Mouse (Mus musculus) spleen, adult 2 months (tissue): ENCODE data around the gene Ankrd36. TPM values are rescaled to one million over a fixed set of nuclear protein-coding genes. Genes with fewer than 3 reads are reported as not detected.

Experiments used
- DNase-seq, 2 experiments: peaks; one replicate each; pipeline versions ENCODE4 v3.0.0 to v3.0.0-alpha.2; 2012 to 2021; ENCODE audit warnings: low spot score in 2 of 2, low read depth in 1 of 2
- H3K27ac ChIP-seq: fragments of 200-500 bp; 2 replicates; pipeline ENCODE4 v1.5.1; 2012; ENCODE audit warnings: low read length, inconsistent platforms; ENCODE audit not compliant: insufficient read depth
- H3K27me3 ChIP-seq: fragments of 200-500 bp; 2 replicates; pipeline ENCODE4 v1.6.1; 2012; ENCODE audit warnings: mild to moderate bottlenecking, moderate library complexity, low read length, inconsistent platforms; ENCODE audit not compliant: control insufficient read depth, insufficient read depth
- H3K36me3 ChIP-seq: fragments of 200-500 bp; 2 replicates; pipeline ENCODE4 v1.6.1; 2012; ENCODE audit warnings: mild to moderate bottlenecking, low read length, inconsistent platforms; ENCODE audit not compliant: control insufficient read depth, insufficient read depth
- H3K4me1 ChIP-seq: fragments of 200-500 bp; 2 replicates; pipeline ENCODE4 v1.6.1; 2011; ENCODE audit warnings: inconsistent platforms; ENCODE audit not compliant: control insufficient read depth, insufficient read depth, insufficient read length
- H3K4me3 ChIP-seq: fragments of 200-500 bp; 2 replicates; pipeline ENCODE4 v1.5.1; 2011; ENCODE audit warnings: mild to moderate bottlenecking, inconsistent platforms; ENCODE audit not compliant: insufficient read depth, insufficient read length; ENCODE audit errors: extremely low read depth
- CTCF ChIP-seq: fragments of 200-500 bp; IDR thresholded peaks from 2 replicates; pipeline ENCODE4 v1.5.1; 2011; ENCODE audit warnings: mild to moderate bottlenecking, inconsistent platforms; ENCODE audit not compliant: insufficient read depth, insufficient read length, insufficient replicate concordance; ENCODE audit errors: extremely low read depth
- POLR2A ChIP-seq: fragments of 200-500 bp; IDR thresholded peaks from 2 replicates; pipeline ENCODE4 v1.6.1; 2011; ENCODE audit warnings: low read depth, low read length, inconsistent platforms
- WGBS: fragments of 180-500 bp; shearing (Covaris S2); methylation state at CpG from one replicate; pipeline ENCODE4 v1.1.7; 2018; 5-methylcytosine and 5-hydroxymethylcytosine counted together
- polyA plus RNA-seq: library from polyadenylated mRNA; depleted of rRNA; stranded (reverse); fragments of >200 nt; gene quantifications from 2 replicates; pipeline ENCODE4 v1.2.3, GENCODE M21; 2012; rRNA removed

The Ankrd36 gene
- polyA plus RNA-seq, 1 experiment, result 0.02 TPM

DNA sequence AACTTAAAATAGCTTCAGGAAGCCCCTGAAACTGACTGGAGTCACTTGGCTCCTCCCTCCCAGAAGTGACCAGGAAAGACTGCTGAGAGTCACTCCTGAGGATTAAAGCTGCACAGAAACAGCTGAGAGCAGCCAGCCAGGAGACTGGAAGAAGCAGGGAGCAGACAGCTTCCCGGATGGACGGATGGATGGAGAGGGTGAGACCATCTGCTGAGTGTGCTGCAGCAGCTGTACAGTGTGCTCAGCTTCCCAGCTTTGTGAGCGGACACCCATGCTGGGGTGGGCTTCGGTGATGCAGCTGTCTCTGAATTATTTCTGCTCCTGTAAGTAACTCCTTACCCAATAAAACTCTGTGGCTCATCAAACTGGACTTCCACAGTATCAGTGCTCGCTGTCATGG lies 162.9 kb downstream of the Ankrd36 start:
- Histone ChIP-seq H3K27me3 (no peaks in the 10 kb centered on the region), H3K27ac (no peak overlapping the region), H3K36me3 (no peaks in the 10 kb centered on the region), H3K4me3 (no peak overlapping the region), H3K4me1 (no peaks in the 10 kb centered on the region)
- TF ChIP-seq CTCF, result no peak
- no peak for TF ChIP-seq POLR2A
- no peak for DNase-seq
- 96% methylated on average over 5 of the region's 5 CpGs for WGBS

DNA sequence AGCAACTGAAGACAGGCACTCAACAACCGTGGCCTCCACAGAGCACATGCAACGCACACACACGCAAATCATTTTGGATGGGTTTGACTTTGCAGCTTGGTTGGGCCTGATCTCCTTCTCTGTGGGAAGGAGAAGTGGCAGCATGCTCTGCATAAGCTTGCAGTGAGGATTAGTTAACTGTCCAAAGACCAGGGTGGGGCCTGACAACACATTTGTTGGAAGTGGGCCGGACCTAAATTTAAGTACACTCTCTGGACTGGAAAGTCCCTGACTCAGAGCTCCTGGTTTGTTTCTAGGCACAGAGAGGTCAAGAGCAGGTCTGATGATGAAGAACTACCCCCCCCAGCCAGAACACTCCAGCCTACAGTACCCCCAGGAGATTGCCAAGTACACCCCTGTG lies 164.8 kb downstream of the Ankrd36 start:
- no peaks in the 10 kb centered on the region for H3K27me3 ChIP-seq
- 0 out of 2 replicates have a peak overlapping the region, but pooled peaks have one; percentile 0 for H3K27ac ChIP-seq
- H3K36me3 ChIP-seq, result no peaks in the 10 kb centered on the region
- DNase-seq, result no peak
- H3K4me3 ChIP-seq, result no peak overlapping the region
- TF ChIP-seq POLR2A (no peak), CTCF (no peak)
- 89% methylated on average over 4 of the region's 4 CpGs for WGBS
- H3K4me1 ChIP-seq, result no peaks in the 10 kb centered on the region

DNA sequence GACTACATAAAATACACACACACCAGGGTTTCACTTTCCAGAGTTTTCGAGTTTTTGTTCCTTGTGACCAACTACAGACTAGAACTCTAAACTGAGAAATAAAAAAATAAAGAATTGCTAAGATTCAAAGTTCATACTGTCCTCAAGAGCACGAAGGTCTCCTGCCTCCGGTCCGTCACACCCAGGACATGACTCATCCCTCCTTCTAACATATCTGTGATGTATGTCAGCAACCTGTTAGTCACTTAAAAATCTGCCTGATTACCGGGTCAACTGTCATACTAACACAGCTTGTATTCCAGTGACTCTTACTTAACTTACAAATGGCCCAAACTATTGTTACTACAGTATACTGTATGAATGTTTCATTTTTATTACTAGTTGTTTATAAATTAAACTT lies 167.7 kb downstream of the Ankrd36 start:
- Histone ChIP-seq H3K27ac (no peak overlapping the region), H3K4me1 (no peaks in the 10 kb centered on the region), H3K4me3 (no peak overlapping the region), H3K27me3 (no peaks in the 10 kb centered on the region), H3K36me3 (no peaks in the 10 kb centered on the region)
- no peak for TF ChIP-seq CTCF
- no peak for TF ChIP-seq POLR2A
- DNase-seq, result no peak
- WGBS, result 76% methylated on average over 5 of the region's 5 CpGs

Other genes with a start within 250 kb of the Ankrd36 start
- 4.3 and 4.6 TPM in 2 replicates for gene Znrf3, start 124.8 kb upstream of the Ankrd36 start, polyA plus RNA-seq
- gene Xbp1, start 49.0 kb upstream of the Ankrd36 start, polyA plus RNA-seq, result 63.7 and 75.6 TPM in 2 replicates
- gene Ccdc117, start 27.5 kb upstream of the Ankrd36 start, polyA plus RNA-seq, result 4.7 and 5.6 TPM in 2 replicates
- 176 and 211 TPM in 2 replicates for gene Mrps24, start 146.0 kb downstream of the Ankrd36 start, polyA plus RNA-seq
- 11.8 and 12.0 TPM in 2 replicates for gene Urgcp, start 192.7 kb downstream of the Ankrd36 start, polyA plus RNA-seq
- 104 and 130 TPM in 2 replicates for gene Dbnl, start 218.8 kb downstream of the Ankrd36 start, polyA plus RNA-seq
- 0.85 and 1.5 TPM in 2 replicates for gene Pgam2, start 234.0 kb downstream of the Ankrd36 start, polyA plus RNA-seq